Mouse (Mus musculus) intestine, embryonic 16.5 days (tissue): ENCODE data around the gene Fgf4. TPM values are rescaled to one million over a fixed set of nuclear protein-coding genes. Genes with fewer than 3 reads are reported as not detected.

Experiments used
- ATAC-seq: fragments of 200-750 bp; cut with Nextera tagmentation; 2 replicates; pipeline ENCODE4 v1.8.0; 2017; ENCODE audit warnings: moderate TSS enrichment, moderate library complexity
- H3K27ac ChIP-seq: fragments of 300-500 bp; sonication (generic); 2 replicates; pipeline ENCODE4 v1.5.1; 2014; ENCODE audit warnings: mild to moderate bottlenecking, low read length
- H3K27me3 ChIP-seq: fragments of 300-500 bp; sonication (generic); replicated peaks from 2 replicates; pipeline ENCODE4 v1.6.1; 2014; ENCODE audit warnings: low read length, control low read depth, mixed read lengths; ENCODE audit not compliant: control insufficient read depth, insufficient read depth
- H3K36me3 ChIP-seq: fragments of 300-500 bp; sonication (generic); 2 replicates; pipeline ENCODE4 v1.6.1; 2014; ENCODE audit warnings: low read length, control low read depth; ENCODE audit not compliant: control insufficient read depth, insufficient read depth
- H3K4me1 ChIP-seq: fragments of 300-500 bp; sonication (generic); 2 replicates; pipeline ENCODE4 v1.6.1; 2014; ENCODE audit warnings: low read length, control low read depth, mixed read lengths; ENCODE audit not compliant: control insufficient read depth, insufficient read depth
- H3K4me2 ChIP-seq: fragments of 300-500 bp; sonication (generic); 2 replicates; pipeline ENCODE4 v1.6.1; 2014; ENCODE audit warnings: low read depth, low read length, control low read depth
- H3K4me3 ChIP-seq: fragments of 300-500 bp; sonication (generic); 2 replicates; pipeline ENCODE4 v1.5.1; 2014; ENCODE audit warnings: mild to moderate bottlenecking, low read length
- H3K9ac ChIP-seq: fragments of 300-500 bp; sonication (generic); 2 replicates; pipeline ENCODE4 v1.6.1; 2014; ENCODE audit warnings: low read depth, low read length
- H3K9me3 ChIP-seq: fragments of 300-500 bp; sonication (generic); 2 replicates; pipeline ENCODE4 v1.6.1; 2016; ENCODE audit warnings: low read length, control low read depth; ENCODE audit not compliant: control insufficient read depth
- WGBS: fragments of 180-500 bp; shearing (Covaris S2); extraction: QIAGEN DNeasy Blood & Tissue Kit; methylation state at CpG from one replicate; pipeline ENCODE4 v1.1.7; 2014; 5-methylcytosine and 5-hydroxymethylcytosine counted together
- polyA plus RNA-seq: library from polyadenylated mRNA; unstranded; fragments of >200 nt; fragmentation: Nextera tagmentation; extraction: Ambion mirVana; gene quantifications from 2 replicates; pipeline ENCODE4 v1.2.1, GENCODE M21; 2015

The Fgf4 gene
- polyA plus RNA-seq, 1 experiment from 2014 or later, result not detected

- Histone ChIP-seq H3K4me3 (peak overlapping the region; percentile 45), H3K9me3 (no peaks in the 10 kb centered on the region), H3K27me3 (peaks cover 58% of the 10 kb centered on the region), H3K4me2 (peak overlapping the region; percentile 68), H3K9ac (no peak overlapping the region), H3K27ac (no peak overlapping the region), H3K4me1 (peaks cover 10% of the 10 kb centered on the region), H3K36me3 (no peaks in the 10 kb centered on the region)
- ATAC-seq, result no peak
- WGBS, result under 1% methylated on average over 94 of the region's 94 CpGs
These were observed 8.4 kb upstream of the Fgf4 start for GRCm38 (mm10) chr7:144838522-144839503.

GRCm38 (mm10) chr7:144846158-144846557 lies 1.0 kb upstream of the Fgf4 start:
- Histone ChIP-seq H3K4me1 (no peaks in the 10 kb centered on the region), H3K27ac (no peak overlapping the region), H3K27me3 (peaks cover 20% of the 10 kb centered on the region; the same call in 1 of the 2 replicates), H3K4me2 (no peak overlapping the region), H3K9me3 (no peaks in the 10 kb centered on the region), H3K36me3 (no peaks in the 10 kb centered on the region), H3K4me3 (no peak overlapping the region), H3K9ac (no peak overlapping the region)
- ATAC-seq, result no peak
- WGBS, result 30% methylated on average over 4 of the region's 4 CpGs

- no peaks in the 10 kb centered on the region for H3K36me3 ChIP-seq
- H3K4me1 ChIP-seq, result no peaks in the 10 kb centered on the region
- no peak overlapping the region for H3K4me2 ChIP-seq
- no peak overlapping the region for H3K9ac ChIP-seq
- H3K9me3 ChIP-seq, result no peaks in the 10 kb centered on the region
- no peak overlapping the region for H3K27ac ChIP-seq
- no peak for ATAC-seq
- WGBS, result 65% methylated on average over 3 of the region's 3 CpGs
- H3K27me3 ChIP-seq, result peaks cover 12% of the 10 kb centered on the region; the same call in 1 of the 2 replicates
- no peak overlapping the region for H3K4me3 ChIP-seq
These were observed 4.2 kb downstream of the Fgf4 start for GRCm38 (mm10) chr7:144851321-144851720.

- Histone ChIP-seq H3K9ac (no peak overlapping the region), H3K4me1 (no peaks in the 10 kb centered on the region), H3K4me2 (no peak overlapping the region), H3K9me3 (no peaks in the 10 kb centered on the region), H3K27me3 (peaks cover 21% of the 10 kb centered on the region), H3K27ac (no peak overlapping the region), H3K36me3 (no peaks in the 10 kb centered on the region), H3K4me3 (no peak overlapping the region)
- ATAC-seq, result no peak
- 35% methylated on average over 3 of the region's 3 CpGs for WGBS
These were observed 7.8 kb downstream of the Fgf4 start for GRCm38 (mm10) chr7:144854966-144855365.

GRCm38 (mm10) chr7:144857158-144857557 lies 10.0 kb downstream of the Fgf4 start:
- peaks cover 9% of the 10 kb centered on the region; the same call in 1 of the 2 replicates for H3K4me1 ChIP-seq
- no peak overlapping the region for H3K27ac ChIP-seq
- H3K27me3 ChIP-seq, result peaks cover 35% of the 10 kb centered on the region
- H3K4me2 ChIP-seq, result no peak overlapping the region
- H3K9ac ChIP-seq, result no peak overlapping the region
- no peak for ATAC-seq
- no peak overlapping the region for H3K4me3 ChIP-seq
- 85% methylated on average over 7 of the region's 7 CpGs for WGBS
- H3K36me3 ChIP-seq, result no peaks in the 10 kb centered on the region
- no peaks in the 10 kb centered on the region for H3K9me3 ChIP-seq

GRCm38 (mm10) chr7:144857826-144858342 lies 10.7 kb downstream of the Fgf4 start:
- WGBS, result 72% methylated on average over 3 of the region's 3 CpGs
- no peak for ATAC-seq

GRCm38 (mm10) chr7:144858702-144859101 lies 11.5 kb downstream of the Fgf4 start:
- ATAC-seq, result no peak
- no peaks in the 10 kb centered on the region for H3K36me3 ChIP-seq
- H3K9ac ChIP-seq, result no peak overlapping the region
- H3K4me3 ChIP-seq, result no peak overlapping the region
- no peaks in the 10 kb centered on the region for H3K9me3 ChIP-seq
- WGBS, result 89% methylated on average over 1 of the region's 1 CpGs
- no peak overlapping the region for H3K4me2 ChIP-seq
- H3K27ac ChIP-seq, result no peak overlapping the region
- H3K4me1 ChIP-seq, result peaks cover 9% of the 10 kb centered on the region; the same call in 1 of the 2 replicates
- H3K27me3 ChIP-seq, result peaks cover 44% of the 10 kb centered on the region

More at GRCm38 (mm10) chr7:144857826-144858342, 10.7 kb downstream of the Fgf4 start:
- no peak overlapping the region for H3K4me3 ChIP-seq
- H3K9me3 ChIP-seq, result no peaks in the 10 kb centered on the region
- H3K27me3 ChIP-seq, result peaks cover 37% of the 10 kb centered on the region
- H3K27ac ChIP-seq, result no peak overlapping the region
- H3K36me3 ChIP-seq, result no peaks in the 10 kb centered on the region
- H3K4me1 ChIP-seq, result peaks cover 9% of the 10 kb centered on the region; the same call in 1 of the 2 replicates
- no peak overlapping the region for H3K4me2 ChIP-seq
- no peak overlapping the region for H3K9ac ChIP-seq

- H3K4me1 ChIP-seq, result peaks cover 9% of the 10 kb centered on the region; the same call in 1 of the 2 replicates
- no peak overlapping the region for H3K27ac ChIP-seq
- no peaks in the 10 kb centered on the region for H3K9me3 ChIP-seq
- H3K4me2 ChIP-seq, result peak overlapping the region; percentile 32
- no peak for ATAC-seq
- no peak overlapping the region for H3K9ac ChIP-seq
- peaks cover 62% of the 10 kb centered on the region for H3K27me3 ChIP-seq
- no peaks in the 10 kb centered on the region for H3K36me3 ChIP-seq
- peak overlapping the region; percentile 21; the same call in 1 of the 2 replicates for H3K4me3 ChIP-seq
- WGBS, result 1% methylated on average over 55 of the region's 72 CpGs
These were observed 14.0 kb downstream of the Fgf4 start for GRCm38 (mm10) chr7:144861056-144861768.

- Histone ChIP-seq H3K27me3 (peaks cover 64% of the 10 kb centered on the region), H3K36me3 (no peaks in the 10 kb centered on the region), H3K4me1 (peaks cover 9% of the 10 kb centered on the region; the same call in 1 of the 2 replicates), H3K4me3 (peak overlapping the region; percentile 21; the same call in 1 of the 2 replicates), H3K27ac (no peak overlapping the region), H3K9me3 (no peaks in the 10 kb centered on the region), H3K4me2 (peak overlapping the region; percentile 32), H3K9ac (no peak overlapping the region)
- no peak for ATAC-seq
- WGBS, result 0% methylated on average over 28 of the region's 28 CpGs
These were observed 14.6 kb downstream of the Fgf4 start for GRCm38 (mm10) chr7:144861769-144862070.
